Mouse (Mus musculus) adrenal gland, postnatal 10 days (tissue): ENCODE results near the gene Bloc1s3. TPM values are rescaled to one million over a fixed set of nuclear protein-coding genes. Genes with fewer than 3 reads are reported as not detected.
"Not testable (repeated sequence)": the region's sequence is repeated elsewhere in the genome, so short reads cannot be mapped to it uniquely, and the experiment has no call there.

Experiments
- DNase-seq: peaks from one replicate; pipeline ENCODE4 v3.0.0; 2021; ENCODE audit warnings: mixed read lengths
- total RNA-seq, 2 experiments: library from RNA; stranded (reverse); gene quantifications; 2 replicates each; pipeline ENCODE4 v1.2.3; 2021

Gene Bloc1s3
- total RNA-seq, 2 experiments from 2014 or later, result 5.2 to 5.4 TPM

DNA sequence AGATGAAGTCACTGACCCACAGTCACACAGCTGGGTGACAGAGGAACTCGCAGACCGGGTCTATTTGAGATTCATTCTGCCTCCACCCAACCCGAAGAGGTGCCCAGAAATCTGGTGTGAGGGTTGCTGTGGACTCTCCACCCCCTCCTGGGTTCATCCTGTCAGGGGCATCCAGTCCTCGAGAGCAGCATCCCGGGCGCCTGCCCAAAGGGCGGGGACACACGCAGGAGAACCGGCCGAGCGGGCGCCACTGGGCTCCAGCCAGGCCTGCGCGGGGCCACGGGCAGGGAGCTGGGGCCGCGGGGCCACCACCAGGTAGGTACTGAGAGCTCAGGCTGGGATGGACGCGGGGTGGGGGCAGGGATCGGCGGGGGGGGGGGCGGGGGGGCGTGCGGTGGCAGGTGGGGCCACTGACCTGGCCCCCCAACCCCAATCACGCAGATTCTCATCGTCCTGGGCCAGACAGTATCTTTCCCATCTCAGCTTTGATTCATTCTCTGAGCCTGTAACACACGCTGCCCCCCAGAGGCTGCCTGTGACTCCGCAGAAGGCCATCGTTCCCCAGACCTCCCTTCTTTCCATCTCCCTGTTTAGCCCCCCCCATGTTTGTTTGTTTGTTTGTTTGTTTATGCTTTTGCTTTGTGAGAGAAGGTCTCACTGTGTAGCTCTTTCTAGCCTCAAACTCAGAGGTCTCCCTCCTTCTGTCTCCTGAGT is 9.6 kb upstream of the Bloc1s3 start, which contains the start of gene Nkpd1:
Nkpd1 (plus strand) TSS at position 187 of the 714 bp plus-strand sequence.
- DNase-seq, result peak; percentile 47

DNA sequence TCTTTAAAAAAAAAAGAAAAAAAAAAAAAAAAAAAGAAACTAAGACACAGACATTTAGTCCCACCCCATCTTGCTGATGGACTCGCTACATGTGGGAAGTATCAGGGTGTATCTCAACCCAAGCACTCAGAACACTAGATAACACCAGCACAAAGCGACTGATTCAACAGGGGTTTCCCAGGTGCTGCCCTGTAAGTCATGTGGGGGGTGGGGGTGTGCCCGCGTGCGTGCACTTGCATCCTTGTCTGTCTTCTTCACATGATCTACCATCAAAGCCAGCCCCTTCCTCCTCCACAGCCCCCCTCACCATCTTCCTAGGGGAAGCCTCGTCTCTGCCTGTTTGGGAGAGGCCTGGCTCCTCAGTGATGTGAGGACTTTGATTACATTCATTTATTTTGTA is 4.2 kb upstream of the Bloc1s3 start:
- no peak for DNase-seq

DNA sequence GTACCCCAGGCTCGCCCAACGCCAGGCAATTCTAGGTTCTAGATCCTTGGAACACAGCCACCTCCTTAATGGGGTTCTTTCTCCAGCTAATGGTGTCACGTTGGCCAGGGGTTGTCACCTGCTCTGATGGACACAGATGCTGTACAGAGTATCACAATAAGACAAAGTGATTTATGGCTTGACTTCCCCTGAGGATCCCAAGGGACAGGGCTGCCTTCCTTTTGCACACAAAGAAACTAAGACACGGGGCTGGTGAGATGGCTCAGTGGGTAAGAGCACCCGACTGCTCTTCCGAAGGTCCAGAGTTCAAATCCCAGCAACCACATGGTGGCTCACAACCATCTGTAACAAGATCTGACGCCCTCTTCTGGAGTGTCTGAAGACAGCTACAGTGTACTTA is 3.8 kb upstream of the Bloc1s3 start:
- DNase-seq, result not testable (repeated sequence)

DNA sequence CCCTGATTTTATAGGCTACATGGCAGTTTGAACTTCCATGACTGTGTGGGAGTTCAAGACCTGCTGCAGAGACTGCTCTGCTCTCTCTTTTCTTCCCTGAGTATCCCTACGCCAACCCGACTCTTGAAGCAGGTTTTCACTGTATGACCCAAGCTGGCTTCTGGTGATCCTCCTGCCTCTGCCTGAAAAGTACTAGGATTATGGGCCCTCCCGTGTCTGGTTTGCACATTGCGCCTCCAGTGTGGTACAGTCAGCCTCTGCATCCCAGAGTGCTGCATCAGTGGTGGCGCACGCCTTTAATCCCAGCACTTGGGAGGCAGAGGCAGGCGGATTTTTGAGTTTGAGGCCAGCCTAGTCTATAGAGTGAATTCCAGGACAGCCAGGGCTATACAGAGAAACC is 1.6 kb upstream of the Bloc1s3 start:
- DNase-seq, result no peak

DNA sequence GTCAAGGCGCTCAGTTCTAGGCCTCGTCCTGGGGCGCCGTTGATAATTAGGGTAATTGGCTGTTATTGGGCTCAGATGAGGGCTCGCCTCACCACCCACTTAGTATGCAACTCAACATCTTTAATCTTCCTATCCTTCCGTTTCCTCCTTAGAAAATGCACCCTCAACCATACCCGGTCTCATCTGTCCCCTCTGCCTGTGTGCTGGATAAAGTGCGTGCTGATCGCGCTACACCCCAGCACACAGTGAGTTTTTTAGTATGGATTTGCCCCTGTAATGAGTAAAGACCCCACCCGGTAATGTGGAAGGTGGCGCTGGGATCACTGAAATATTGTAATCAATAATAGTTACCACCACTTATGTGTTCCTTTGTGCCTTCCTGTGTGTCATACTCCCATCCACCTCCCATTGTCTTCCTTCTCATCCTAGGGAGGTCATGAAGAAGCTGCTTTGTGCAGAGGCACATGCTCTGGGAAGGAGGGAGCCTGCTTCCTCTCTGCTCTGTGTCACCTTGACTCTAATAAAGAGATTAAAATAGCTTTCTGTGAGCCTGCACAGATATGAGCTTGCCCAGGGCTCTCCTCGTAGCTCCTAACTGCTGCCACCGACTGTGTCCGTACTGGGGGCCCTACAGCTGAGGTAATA is 879 bp upstream of the Bloc1s3 start:
- DNase-seq, result no peak

DNA sequence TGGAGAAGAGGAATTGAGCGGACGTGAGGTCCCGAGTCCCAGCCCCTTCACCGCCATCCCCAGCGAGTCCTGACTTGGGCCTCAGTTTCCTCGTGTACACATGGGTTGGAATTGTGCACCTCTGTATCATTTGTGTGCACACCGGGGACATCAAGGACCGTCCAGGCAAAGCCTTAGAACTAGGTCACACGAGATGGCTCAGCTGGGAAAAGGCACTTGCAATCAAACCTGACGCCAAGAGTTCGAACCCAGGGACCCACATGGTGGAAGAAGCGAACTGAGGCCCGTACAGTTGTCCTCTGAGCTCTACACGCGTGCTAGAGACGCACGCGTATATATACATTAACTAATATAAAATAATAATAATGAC is 570 bp downstream of the Bloc1s3 start:
- DNase-seq, result no peak

DNA sequence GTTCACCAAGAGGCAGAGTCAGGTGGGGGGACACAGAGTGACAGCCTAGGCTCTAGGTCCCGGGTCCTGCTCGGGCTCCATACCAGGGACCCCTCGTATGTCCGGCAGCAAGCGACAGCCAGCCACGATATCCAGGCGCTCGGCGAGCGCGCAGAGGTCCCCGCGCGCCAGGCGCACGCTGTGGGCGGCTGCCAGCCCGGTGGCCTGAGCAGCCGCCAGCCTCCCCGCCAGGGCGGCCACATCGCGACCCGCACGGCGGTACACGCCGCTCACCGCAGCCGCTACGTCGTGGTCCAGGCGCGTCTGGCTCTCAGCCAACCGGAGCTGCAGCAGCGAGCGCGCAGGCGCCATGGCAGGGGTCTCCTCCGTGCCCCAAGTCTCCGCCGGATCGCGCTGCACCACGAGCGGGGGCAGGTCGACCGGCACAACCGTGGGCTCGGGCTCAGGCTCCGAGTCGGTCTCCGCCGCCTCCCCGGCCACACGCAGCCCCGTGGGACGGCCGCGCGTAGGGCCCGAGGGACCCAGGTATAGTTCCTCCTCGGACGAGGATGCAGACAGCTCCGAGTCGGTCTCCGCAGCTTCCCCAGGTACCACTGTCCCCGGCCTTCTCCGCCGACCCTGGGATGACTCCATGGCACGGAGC is 1.1 kb downstream of the Bloc1s3 start:
- peak; percentile 71 for DNase-seq

DNA sequence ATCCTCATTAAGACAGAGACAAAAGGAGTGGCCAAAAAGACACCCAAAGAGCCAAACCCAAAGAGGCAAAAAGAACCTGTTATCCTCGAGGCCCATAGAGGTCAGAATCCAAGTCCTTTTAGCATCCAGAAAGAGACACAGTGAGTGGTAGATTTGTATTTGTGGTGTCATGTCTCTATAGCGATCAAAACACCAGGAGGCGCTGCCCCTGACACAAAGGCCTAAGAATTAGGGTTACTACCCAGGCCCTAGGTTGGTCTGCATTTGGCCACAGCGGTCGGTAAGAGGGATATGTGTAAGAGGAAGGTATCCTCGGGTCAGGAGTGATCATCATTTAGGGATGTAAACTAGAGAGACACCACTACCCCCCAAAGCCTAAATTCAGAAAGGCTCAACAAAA is 1.8 kb downstream of the Bloc1s3 start:
- no peak for DNase-seq

DNA sequence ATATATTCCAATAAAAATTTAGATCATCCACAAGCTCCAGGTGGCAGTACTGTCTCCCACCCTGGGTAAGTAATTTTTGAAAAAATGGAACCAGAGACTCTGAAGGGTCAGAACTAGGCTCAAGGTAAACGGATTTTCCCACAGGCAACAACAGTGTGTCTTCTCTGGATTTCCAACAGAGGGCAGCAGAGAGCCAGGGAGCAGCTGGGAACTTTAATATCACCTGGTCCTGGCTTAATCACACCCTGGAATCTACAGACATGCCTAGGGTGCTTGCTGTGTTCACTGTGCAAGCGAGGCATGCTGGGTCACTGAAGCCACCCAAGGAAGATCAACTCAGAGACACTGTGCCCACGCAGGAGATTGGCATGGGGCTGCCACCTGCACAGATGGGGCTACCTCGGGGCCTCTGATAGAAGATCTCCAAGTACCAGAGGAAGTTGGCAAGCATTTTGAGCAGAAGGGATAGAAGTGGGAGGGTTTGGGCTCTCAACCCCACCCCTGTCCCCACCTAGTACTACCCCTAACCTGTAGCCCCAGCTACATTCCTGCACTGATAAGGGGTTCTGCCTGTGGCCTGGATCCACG is 4.6 kb downstream of the Bloc1s3 start:
- peak; percentile 73 for DNase-seq

DNA sequence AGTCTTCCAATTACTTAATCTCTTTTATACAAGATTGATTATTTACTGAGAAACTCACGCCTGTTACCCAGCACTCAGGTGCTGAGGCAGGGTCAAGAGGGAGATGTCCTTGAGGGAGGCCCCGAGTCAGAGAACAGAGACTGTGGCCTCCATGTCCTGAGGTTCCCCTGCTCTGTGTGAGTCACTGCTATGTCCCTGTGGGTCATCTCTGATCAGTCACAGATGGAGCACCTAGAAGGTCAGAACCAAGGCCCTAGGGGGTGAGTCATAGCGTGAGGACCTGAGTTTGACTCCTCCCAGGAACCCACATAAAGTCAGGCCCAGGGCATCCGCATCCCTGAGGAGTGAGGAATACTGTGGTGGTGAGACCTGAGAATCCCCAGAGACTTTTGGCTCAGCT is 6.5 kb downstream of the Bloc1s3 start:
- DNase-seq, result peak; percentile 75

DNA sequence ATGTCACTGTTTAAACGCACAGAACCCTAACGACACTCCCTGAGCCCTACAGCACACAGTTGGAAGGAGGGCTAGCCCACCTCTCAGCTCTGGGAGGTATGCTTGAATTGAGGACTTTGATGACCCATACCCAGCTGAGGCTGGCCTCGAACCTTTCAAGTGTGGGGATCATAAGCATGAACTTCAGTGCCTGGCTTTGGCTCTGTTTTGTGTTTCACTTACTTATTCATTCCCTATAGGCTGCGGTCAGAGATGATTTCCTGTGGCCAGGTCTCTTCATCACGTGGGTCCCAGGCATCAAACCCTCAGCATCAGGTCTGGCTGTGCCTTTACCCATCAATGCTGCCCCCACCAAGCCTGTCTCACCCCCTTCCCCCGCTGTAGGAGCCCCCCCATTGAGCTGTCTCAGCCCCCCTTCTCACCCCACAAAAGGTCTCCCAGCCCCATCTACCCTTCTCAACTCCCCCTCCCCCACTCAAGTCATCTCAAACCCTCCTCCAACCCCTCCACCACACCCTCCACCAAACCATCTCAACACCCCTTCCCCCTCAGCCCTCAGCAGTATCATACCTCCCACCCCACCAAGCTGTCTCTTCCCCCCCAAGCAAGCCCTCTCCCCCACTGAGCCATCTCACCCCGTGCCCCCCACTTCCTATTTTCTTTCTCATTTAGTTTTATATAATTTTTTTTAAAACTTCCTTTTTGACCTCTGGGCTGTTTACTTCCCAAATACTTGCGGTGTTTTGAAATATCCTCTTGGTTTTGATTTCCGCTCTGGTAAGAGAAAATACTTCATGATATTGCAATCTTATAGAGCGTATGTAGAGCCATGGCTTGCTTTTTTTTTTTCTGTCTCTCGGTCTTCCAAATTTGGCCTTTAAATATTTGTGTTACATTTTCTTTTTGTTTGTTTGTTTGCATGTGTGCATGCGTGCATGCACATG is 7.5 kb downstream of the Bloc1s3 start:
- no peak for DNase-seq

DNA sequence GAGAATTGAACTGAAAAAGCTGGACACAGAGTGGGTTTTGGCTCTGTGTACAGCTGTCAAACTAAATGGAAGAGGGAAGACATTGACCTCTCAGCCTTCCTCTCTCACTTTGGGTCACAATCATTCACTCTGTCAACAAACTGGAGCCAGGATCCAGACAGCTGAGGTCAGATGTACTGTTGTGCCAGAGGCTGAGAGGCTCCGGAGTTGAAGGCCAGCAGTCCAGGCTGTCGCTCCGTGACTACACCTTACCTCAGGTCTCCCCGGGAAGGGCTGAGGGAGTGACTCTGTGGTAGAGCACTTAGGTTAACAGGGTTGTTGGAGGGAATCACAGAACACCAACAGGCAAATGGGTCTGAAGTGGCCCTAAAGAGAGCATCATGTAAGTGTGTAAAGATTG is 9.8 kb downstream of the Bloc1s3 start:
- peak; percentile 54 for DNase-seq

DNA sequence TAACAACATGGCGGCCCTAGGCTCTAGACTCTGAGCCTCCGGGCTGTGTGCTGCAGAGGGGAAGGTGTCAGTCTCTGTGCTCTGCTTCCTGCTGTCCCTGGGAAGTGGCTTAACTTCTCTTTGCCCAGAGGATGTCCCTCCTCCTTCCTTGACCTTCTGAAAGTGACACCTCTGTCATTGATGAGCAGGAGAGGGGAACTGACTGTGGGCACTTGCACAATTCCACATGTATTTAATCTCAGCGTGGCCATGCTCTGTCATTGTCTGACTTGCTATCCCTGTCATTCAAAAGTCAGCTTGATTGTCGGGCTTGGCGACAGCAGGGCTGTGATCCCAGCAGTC is 12.0 kb downstream of the Bloc1s3 start:
- no peak for DNase-seq

DNA sequence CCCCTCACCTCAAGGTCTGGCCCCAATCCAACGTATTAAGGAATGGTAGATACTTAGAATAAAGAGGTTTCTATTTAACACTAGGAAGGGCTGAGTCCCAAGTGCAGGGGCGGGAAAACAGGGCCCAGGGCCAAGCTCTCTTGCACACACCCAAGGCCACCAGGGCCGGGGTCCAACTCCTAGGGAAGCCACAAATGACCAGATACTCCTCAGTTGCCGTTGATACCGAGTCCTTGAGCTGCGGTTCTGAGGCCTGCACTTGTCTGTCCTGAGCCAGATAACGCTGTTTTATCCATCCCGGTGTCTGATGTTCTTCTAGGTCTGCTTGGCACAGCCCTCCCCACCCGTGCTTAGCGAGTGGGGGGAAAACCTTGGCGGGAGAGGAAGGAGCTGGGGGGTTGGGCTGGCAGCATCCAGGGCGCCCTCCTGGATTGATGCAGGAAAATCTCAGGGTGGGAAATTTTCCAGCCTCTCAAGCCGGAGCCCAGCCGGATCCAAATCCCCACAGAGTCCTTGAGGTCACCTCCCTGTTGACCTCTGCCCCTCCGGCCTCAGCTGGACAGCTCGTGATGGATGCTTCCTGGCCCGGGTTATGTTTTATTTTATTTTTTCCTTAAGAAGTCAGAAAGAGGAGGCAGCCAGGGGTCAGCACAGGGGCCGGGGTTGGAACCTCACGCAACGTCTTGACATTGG is 12.5 kb downstream of the Bloc1s3 start:
- DNase-seq, result peak; percentile 83

DNA sequence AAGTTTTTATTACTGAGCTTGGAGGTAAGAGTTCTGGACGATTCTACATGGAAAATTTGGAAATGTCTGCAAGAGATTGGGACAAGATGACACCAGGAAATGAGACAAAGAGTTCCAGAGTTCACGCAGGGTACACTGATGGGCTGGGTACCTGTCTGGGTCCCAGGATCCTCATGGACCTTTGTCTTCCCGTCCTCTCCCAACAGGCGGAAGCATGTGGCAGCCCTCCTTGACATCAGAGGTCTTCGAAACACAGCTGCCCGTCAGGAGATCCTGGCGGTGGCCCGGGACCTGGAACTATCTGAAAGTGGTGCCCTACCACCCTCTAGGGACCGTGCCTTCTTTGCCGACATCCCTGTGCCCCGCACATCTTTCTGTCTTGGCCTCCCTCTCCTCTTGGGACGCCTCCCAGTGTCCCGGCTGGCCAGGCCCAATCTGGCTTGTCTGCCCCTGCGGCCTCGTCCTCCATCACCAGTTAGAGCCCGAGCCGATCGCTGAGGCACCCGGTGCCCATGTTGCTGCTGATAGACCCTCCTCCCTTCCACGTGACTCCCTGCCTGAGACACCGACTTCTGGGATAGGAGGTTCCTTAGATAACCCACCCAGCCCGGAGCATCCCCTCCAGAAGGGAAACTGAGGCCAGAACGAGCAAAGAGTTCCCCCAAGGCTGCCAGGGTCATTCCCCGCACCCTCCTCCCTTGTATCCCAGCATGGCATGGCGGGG is 13.3 kb downstream of the Bloc1s3 start:
- DNase-seq, result peak; percentile 49

DNA sequence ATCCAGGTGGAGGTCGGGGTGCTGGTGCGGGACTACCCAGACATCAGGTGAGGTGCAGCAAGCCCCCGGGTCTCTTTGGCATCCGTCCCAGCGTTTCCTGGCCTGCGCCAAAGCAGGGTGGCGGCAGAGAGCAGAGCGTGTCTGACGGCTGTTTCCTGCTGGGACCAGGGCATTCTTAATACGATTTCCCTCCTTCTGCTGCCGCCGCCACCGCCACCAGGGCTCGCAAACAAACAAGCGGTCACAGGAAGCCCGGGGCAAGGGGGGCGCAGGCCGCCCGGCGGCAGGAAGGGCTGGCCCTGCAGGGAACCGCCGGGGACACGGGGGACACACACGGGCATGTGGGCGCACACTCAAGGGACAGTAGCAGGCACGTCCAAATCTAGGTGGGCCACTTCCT is 16.4 kb downstream of the Bloc1s3 start:
- DNase-seq, result peak; percentile 68

DNA sequence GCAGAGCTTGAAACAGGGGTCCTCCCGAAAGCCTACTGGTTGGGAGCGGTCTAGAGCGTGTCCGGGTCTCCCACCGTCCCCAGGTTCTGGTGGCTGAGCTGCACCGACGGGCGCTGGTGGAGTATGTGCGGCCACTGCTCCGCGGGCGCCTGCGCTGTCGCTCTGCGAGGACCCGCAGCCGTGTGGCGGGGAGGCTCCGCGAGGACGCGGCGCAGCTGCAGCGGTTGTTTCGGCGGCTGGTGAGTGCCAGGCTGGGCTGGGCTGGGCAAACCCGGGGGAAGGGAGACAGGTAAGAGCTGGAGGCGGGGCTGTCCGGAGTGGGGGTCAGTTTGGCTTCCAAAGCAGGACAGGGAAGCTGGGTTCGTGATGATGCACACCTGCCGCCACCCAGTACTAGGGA is 18.6 kb downstream of the Bloc1s3 start:
- no peak for DNase-seq

DNA sequence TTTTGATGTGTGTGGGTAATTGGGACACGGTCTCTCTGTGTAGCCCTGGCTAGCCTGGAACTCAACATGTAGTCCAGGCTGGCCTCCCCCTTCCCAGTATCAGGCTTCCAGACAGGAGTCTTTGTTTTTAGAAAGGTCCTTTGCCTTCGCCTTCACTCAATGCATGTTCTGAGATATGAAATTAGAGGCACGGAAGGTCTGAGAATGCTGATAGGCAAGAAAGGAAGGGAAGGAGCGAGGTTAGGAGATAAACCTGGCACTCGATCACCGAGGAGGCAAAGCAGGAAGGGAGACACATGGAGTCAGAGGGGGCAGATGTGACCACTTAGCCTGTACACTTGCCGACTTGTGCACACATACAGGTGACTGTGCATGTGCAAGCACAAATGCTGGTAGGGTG is 21.6 kb downstream of the Bloc1s3 start:
- no peak for DNase-seq

DNA sequence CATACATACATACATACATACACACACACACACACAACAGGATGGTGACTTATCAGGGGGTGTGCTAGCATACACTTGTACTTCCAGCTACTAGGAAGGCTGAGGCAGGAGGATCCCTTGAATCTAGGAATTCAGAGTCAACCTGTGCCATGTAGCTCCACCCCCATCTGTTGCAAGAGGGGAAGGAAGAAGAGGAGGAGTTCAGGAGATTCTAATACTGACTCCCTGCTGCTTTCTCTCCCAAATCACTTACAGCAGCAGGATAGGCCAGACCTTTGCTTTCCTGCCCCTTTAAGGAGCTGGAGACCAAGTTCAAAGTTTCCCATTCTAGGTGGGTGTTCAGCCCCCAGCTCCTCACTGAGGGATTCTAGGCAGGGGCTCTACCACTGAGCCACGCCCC is 22.7 kb downstream of the Bloc1s3 start:
- no peak for DNase-seq

DNA sequence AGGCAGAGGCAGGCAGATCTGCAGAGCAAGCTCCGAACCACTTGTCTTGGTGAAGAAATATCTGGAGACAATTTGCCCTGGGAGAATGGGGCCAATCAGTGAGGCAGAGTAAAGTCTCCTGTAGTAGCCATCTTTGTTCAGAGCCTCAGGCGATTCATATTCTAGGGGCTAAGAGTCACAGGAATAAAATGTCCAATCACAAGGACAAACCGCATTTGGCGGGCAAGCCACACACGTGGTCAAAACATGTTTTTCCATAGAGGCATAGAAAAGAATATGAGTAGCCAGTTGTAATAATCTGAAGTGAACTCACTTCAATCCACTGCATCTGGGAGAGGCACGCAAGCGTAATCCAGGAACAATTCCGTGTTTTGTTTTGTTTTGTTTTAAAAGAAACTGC is 24.9 kb downstream of the Bloc1s3 start:
- no peak for DNase-seq
